Mouse (Mus musculus): ENCODE measurements around the gene Rp9.

Gene Rp9

DNA sequence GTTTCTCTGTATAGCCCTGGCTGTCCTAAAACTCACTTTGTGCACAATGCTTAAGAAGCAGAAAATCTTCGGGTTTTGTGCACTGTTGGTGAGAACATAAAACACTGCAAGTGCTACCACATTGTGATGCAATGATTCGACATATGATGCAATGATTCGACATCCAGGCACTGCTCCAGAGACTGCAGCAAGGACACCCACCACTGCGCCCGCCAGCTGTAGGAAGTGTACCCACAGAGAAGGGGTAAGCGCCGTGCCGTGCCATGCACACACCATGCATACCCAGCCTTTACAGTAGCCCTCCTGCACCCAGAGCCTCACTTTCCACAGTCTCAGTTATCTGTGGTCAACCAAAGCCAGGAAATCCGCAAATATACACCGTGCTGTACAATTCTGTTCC lies 102.9 kb downstream of the Rp9 start:
- no peak for DNase-seq (ENCODE audit: low read depth, low spot score)

DNA sequence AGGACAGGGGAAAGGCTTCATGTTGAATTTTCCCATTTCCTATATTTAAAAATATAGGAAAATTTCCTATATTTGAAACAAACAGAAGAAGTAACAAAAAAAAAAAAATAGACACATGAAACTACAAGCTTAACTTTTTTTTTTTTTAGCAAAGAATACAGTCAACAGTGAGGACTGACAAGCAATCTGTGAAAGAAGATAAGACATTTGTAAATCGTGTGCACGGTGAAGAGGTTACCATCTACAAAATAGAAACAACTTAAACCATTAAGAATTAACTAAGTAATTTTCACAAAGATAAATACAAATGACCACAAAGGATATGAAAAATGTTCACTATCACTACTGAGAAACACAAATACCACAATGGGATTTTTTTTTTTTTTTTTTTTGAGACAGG lies 103.3 kb downstream of the Rp9 start:
- no peak for DNase-seq (ENCODE audit: low read depth, low spot score)
